Mouse (Mus musculus) megakaryocyte, embryonic 14.5 days (primary cell): ENCODE data around the gene Grk1. TPM values are rescaled to one million over a fixed set of nuclear protein-coding genes. Genes with fewer than 3 reads are reported as not detected.

Source experiments
- H3K27me3 ChIP-seq: replicated peaks from 2 replicates; pipeline ENCODE3; 2012; ENCODE audit warnings: inconsistent platforms
- H3K36me3 ChIP-seq: replicated peaks from 2 replicates; pipeline ENCODE3; 2012; ENCODE audit warnings: low read length, inconsistent platforms, mixed read lengths
- H3K4me1 ChIP-seq: 2 replicates; pipeline ENCODE4 v1.6.1; 2012; ENCODE audit warnings: inconsistent platforms
- H3K4me3 ChIP-seq: replicated peaks from 2 replicates; pipeline ENCODE3; 2012; ENCODE audit warnings: moderate library complexity, mild to moderate bottlenecking, inconsistent platforms
- H3K9me3 ChIP-seq: 2 replicates; pipeline ENCODE4 v1.6.1; 2012; ENCODE audit warnings: inconsistent platforms
- FLI1 ChIP-seq: IDR thresholded peaks from 2 replicates; pipeline ENCODE4 v1.6.1; 2012; ENCODE audit warnings: low read length, inconsistent platforms, mixed read lengths
- GATA1 ChIP-seq: IDR thresholded peaks from 3 replicates; pipeline ENCODE4 v1.6.1; 2012; ENCODE audit warnings: mixed read lengths, low read length, inconsistent platforms, borderline replicate concordance
- polyA plus RNA-seq: library from polyadenylated mRNA; stranded (reverse); fragments of >175 nt; gene quantifications from 2 replicates; pipeline ENCODE4 v1.2.3, GENCODE M21; 2012; ENCODE audit warnings: low replicate concordance; ENCODE audit not compliant: insufficient read depth

The Grk1 gene
- polyA plus RNA-seq, 1 experiment = 0.11 TPM

- Histone ChIP-seq H3K4me1 (peaks cover 9% of the 10 kb centered on the region), H3K27me3 (peaks cover 76% of the 10 kb centered on the region), H3K9me3 (no peaks in the 10 kb centered on the region), H3K36me3 (no peaks in the 10 kb centered on the region), H3K4me3 (no peak overlapping the region)
- TF ChIP-seq GATA1 = no peak
- no peak for TF ChIP-seq FLI1
These were observed 60.4 kb downstream of the Grk1 start for GRCm38 (mm10) chr8:13465324-13465723.

- H3K4me3 ChIP-seq = no peak overlapping the region
- no peak for TF ChIP-seq GATA1
- no peak for TF ChIP-seq FLI1
- H3K27me3 ChIP-seq = peaks cover 78% of the 10 kb centered on the region
- no peaks in the 10 kb centered on the region for H3K9me3 ChIP-seq
- H3K36me3 ChIP-seq = no peaks in the 10 kb centered on the region
- peaks cover 12% of the 10 kb centered on the region for H3K4me1 ChIP-seq
These were observed 62.1 kb downstream of the Grk1 start for GRCm38 (mm10) chr8:13466989-13467388.

- no peaks in the 10 kb centered on the region for H3K36me3 ChIP-seq
- peaks cover 79% of the 10 kb centered on the region for H3K27me3 ChIP-seq
- peaks cover 12% of the 10 kb centered on the region for H3K4me1 ChIP-seq
- H3K4me3 ChIP-seq = no peak overlapping the region
- no peaks in the 10 kb centered on the region for H3K9me3 ChIP-seq
- TF ChIP-seq FLI1 (no peak), GATA1 (no peak)
These were observed 63.9 kb downstream of the Grk1 start for GRCm38 (mm10) chr8:13468737-13469136.

DNA sequence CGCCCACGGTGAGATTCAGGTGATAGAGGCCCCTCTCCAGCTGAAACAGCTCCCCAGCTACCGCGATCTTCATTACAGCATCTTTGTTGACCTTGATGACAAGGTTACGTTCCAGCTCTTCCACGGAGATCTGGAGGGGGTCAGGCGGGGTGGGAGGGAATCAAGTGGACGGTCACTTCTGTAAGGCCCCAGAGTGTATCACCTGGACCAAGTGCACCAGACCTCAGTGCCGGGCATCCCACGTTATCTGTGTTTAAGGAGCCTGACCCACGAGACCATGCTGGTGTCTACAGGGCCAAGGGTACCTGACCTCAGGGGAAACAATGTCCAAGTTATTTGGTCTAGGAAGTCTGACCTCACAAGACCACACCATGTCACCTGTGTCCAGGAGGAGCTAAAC lies 66.6 kb downstream of the Grk1 start:
- H3K27me3 ChIP-seq = peaks cover 74% of the 10 kb centered on the region

More for the DNA sequence above, 66.6 kb downstream of the Grk1 start:
- Histone ChIP-seq H3K36me3 (no peaks in the 10 kb centered on the region), H3K9me3 (no peaks in the 10 kb centered on the region), H3K4me1 (peaks cover 12% of the 10 kb centered on the region), H3K4me3 (no peak overlapping the region)
- TF ChIP-seq GATA1 (no peak), FLI1 (no peak)

Other genes starting within 250 kb of the Grk1 start
- gene Lamp1, start 245.9 kb upstream of the Grk1 start, polyA plus RNA-seq = 228 and 359 TPM in 2 replicates
- gene Grtp1, start 204.5 kb upstream of the Grk1 start, polyA plus RNA-seq = 16.8 and 26.7 TPM in 2 replicates
- gene Adprhl1, start 150.9 kb upstream of the Grk1 start, polyA plus RNA-seq = 0.11 TPM in 1 of 2 replicates, not detected in the other
- 0.61 and 3.9 TPM in 2 replicates for gene Dcun1d2, start 117.0 kb upstream of the Grk1 start, polyA plus RNA-seq
- gene Tmco3, start 116.9 kb upstream of the Grk1 start, polyA plus RNA-seq = 16.7 and 19.0 TPM in 2 replicates
- 2.3 and 11.5 TPM in 2 replicates for gene Tfdp1, start 66.3 kb upstream of the Grk1 start, polyA plus RNA-seq
- gene Atp4b, start 8.3 kb upstream of the Grk1 start, polyA plus RNA-seq = not detected in 2 replicates
- not detected in 2 replicates for gene Tmem255b, start 30.1 kb downstream of the Grk1 start, polyA plus RNA-seq
- gene Gas6, start 89.4 kb downstream of the Grk1 start, polyA plus RNA-seq = 1.3 TPM in 1 of 2 replicates, not detected in the other
- gene 1700029H14Rik, start 157.4 kb downstream of the Grk1 start, polyA plus RNA-seq = 20.4 and 26.5 TPM in 2 replicates